Mouse (Mus musculus) adrenal gland, postnatal 14 days (tissue): ENCODE results near the gene Cacna1a. TPM values are rescaled to one million over a fixed set of nuclear protein-coding genes. Genes with fewer than 3 reads are reported as not detected.

ENCODE experiments used
- DNase-seq: peaks from one replicate; pipeline ENCODE4 v3.0.0; 2021; ENCODE audit warnings: mixed read lengths
- total RNA-seq: library from RNA; stranded (reverse); gene quantifications from 2 replicates; pipeline ENCODE4 v1.2.3, GENCODE M21; 2021

Cacna1a gene
- total RNA-seq, 1 experiment from 2014 or later = 4.5 TPM

- peak; percentile 54 for DNase-seq
Observed at GRCm38 (mm10) chr8:84638555-84639161, 250.4 kb downstream of the Cacna1a start.

- peak; percentile 96 for DNase-seq
Observed at GRCm38 (mm10) chr8:84639162-84640009, 251.1 kb downstream of the Cacna1a start.

GRCm38 (mm10) chr8:84640010-84640588 is 251.9 kb downstream of the Cacna1a start:
- DNase-seq = no peak

- no peak for DNase-seq
Observed at GRCm38 (mm10) chr8:84640617-84641294, 252.5 kb downstream of the Cacna1a start.

- no peak for DNase-seq
Observed at GRCm38 (mm10) chr8:84641578-84642361, 253.5 kb downstream of the Cacna1a start.

- DNase-seq = no peak
Observed at GRCm38 (mm10) chr8:84643019-84643418, 254.8 kb downstream of the Cacna1a start.

GRCm38 (mm10) chr8:84646800-84647199 is 258.6 kb downstream of the Cacna1a start:
- no peak for DNase-seq

GRCm38 (mm10) chr8:84647461-84647901 is 259.2 kb downstream of the Cacna1a start:
- DNase-seq = peak; percentile 39

- DNase-seq = no peak
Observed at GRCm38 (mm10) chr8:84650213-84650612, 262.0 kb downstream of the Cacna1a start.

GRCm38 (mm10) chr8:84653092-84653631 is 264.9 kb downstream of the Cacna1a start:
- DNase-seq = no peak

- no peak for DNase-seq
Observed at GRCm38 (mm10) chr8:84654597-84654996, 266.4 kb downstream of the Cacna1a start.

GRCm38 (mm10) chr8:84655336-84656190 is 267.3 kb downstream of the Cacna1a start:
- peak; percentile 50 for DNase-seq

GRCm38 (mm10) chr8:84656191-84656525 is 267.9 kb downstream of the Cacna1a start:
- DNase-seq = peak; percentile 34

- peak; percentile 86 for DNase-seq
Observed at GRCm38 (mm10) chr8:84656641-84657126, 268.4 kb downstream of the Cacna1a start.

GRCm38 (mm10) chr8:84657203-84657602 is 269.0 kb downstream of the Cacna1a start:
- no peak for DNase-seq

GRCm38 (mm10) chr8:84657680-84658079 is 269.4 kb downstream of the Cacna1a start:
- no peak for DNase-seq

GRCm38 (mm10) chr8:84658951-84659350 is 270.7 kb downstream of the Cacna1a start:
- no peak for DNase-seq

- peak; percentile 77 for DNase-seq
Observed at GRCm38 (mm10) chr8:84659936-84660818, 271.9 kb downstream of the Cacna1a start.

GRCm38 (mm10) chr8:84660819-84661457 is 272.7 kb downstream of the Cacna1a start:
- peak; percentile 74 for DNase-seq
